Mouse (Mus musculus): Measurements from ENCODE around the gene Tmed10.
A peak's percentile ranks its signal among the peaks of the same experiment; 100 is the strongest.

The Tmed10 gene

GRCm38 (mm10) chr12:85374561-85375272 is at the start of gene Tmed10:
Tmed10 (minus strand) TSS chr12:85374847.
- DNase-seq (ENCODE audit: low spot score), result peak; percentile 78

DNA sequence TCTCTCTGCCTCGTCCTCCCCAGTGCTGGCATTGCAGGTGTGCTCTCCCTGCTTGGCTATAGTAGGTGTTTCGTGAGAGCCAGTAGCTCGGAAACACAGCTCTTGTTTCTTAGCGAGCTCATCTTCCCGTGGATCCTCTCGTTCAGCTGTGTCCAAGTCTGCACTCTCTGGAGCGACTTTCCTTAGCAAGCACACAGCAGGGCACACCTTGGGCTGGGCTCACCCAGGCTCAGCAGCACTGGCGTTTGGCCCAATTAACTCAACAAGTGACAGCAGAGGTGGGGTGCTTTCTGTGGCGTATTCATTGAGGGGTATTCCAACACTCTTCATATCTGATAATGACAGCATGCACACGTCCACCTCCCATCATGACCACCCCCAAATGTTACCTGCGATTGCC is 48.6 kb upstream of the Tmed10 start:
- no peak for DNase-seq (ENCODE audit: low spot score)

GRCm38 (mm10) chr12:85422536-85422935 is 47.9 kb upstream of the Tmed10 start:
- DNase-seq (ENCODE audit: low spot score), result no peak

DNA sequence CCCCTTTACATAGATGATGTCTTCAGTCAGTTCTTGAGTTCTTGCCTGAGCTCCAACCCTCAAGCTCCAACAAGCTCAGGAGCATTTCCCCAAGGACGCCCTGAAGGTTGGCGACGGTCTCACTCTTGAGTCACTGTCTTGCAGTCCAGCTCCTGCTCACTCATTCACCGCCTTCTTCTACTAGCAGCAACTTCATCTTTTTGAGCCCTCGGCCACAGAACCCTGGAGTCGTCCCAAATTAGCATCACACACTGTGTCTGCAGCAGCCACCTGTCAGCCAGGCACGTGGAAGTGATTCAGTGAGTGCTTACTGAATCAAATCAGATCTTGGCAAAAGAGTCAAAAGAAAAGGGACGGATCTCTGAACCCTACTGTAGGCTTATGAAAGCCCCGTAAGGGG is 46.3 kb upstream of the Tmed10 start:
- DNase-seq (ENCODE audit: low spot score), result no peak

GRCm38 (mm10) chr12:85417845-85418244 is 43.2 kb upstream of the Tmed10 start:
- no peak for DNase-seq (ENCODE audit: low spot score)

DNA sequence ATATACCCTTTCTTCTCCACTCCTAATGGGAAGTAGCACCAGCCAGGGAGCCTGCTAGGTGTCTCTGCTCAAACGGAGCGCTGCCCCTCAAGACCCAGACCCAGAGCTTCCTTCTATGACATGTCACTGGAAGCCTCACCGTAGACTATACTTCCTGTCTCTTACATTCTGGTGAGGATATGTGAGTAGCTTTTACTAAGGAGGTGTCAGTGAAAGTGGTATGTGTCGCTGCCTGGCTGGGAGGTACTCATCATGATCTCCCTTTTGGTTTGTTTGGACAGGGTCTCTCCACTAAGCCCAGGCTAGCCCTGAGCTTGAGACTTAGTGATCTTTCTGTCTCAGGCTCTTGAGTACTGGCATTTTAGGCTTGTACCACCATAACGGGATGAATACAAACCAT is 41.7 kb upstream of the Tmed10 start:
- DNase-seq (ENCODE audit: low spot score), result no peak

DNA sequence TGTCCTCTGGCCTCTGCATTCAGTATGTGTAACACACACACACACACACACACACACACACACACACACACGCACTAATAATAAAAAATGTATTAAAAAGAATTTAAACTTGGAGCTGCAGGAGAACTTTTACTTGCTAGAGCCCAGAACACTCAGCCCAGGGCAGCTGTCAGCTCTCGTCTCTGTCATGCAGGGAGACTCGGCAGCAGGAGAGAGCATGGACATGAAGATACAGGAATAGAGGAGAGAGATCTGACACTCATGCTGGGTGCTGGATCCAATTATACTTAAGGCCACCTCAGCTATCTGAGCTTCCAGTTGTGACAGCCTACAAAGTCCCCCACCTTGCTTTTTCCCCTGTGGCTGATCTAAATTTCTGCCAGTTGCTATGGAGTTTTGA is 41.2 kb upstream of the Tmed10 start:
- DNase-seq (ENCODE audit: low spot score), result no peak

DNA sequence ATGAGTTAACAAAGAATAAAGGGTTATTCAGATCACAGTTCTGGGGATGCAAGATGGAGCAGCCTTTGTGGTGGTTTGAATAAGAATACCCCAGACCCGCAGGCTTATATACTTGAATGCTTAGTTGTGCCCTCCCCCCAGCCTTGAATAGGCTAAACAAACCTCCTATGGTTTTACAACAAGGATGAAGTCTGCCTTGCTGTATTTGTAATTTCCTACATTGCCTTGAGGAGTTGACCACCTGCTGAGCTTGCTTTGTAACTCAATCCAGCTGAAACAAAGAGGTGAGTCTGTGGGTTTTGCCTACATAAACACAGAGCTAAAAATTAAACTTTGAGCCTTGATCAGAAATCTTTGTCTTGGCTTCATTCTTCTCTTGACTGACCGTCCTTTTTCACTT is 36.5 kb upstream of the Tmed10 start:
- no peak for DNase-seq (ENCODE audit: low spot score)

DNA sequence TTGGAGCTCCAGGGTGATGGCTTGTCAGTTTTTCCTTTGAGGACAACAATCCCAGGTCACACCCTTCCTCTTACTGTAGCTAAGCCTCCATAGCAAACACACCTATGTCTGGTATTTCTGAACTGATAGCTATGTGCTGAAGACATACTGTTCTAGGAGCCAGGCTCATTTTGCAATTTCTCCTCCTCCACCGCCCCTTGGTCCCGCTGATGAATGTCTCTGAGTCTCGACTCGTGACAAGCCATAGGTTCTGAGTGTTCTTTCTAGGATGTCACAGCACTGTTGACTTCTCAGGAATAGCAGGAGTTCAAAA is 23.3 kb upstream of the Tmed10 start:
- DNase-seq (ENCODE audit: low spot score), result no peak

- no peak for DNase-seq (ENCODE audit: low spot score)
Measured at GRCm38 (mm10) chr12:85397063-85397959, 22.7 kb upstream of the Tmed10 start.

GRCm38 (mm10) chr12:85393981-85394380 is 19.3 kb upstream of the Tmed10 start:
- no peak for DNase-seq (ENCODE audit: low spot score)

GRCm38 (mm10) chr12:85393526-85393925 is 18.9 kb upstream of the Tmed10 start:
- DNase-seq (ENCODE audit: low spot score), result no peak

DNA sequence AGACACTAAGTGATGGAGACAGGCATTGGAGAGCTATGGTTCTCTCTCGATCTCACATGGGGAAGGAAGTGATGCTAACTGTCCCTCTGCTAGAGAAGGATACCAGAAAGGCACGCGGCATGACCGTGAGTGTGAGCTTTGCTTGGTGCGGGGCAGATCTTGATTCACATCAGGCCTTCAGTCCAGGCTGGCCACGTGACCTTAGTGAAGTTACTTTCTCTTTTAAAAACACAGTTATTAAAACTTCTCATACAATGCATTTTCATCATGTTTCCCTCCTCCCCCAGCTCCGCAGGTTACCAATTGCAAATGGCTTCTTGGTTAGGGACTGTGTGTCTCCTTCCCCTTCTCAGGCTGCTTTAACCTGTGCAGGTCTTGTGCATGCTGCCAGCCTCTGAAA is 16.5 kb upstream of the Tmed10 start:
- DNase-seq (ENCODE audit: low spot score), result no peak

DNA sequence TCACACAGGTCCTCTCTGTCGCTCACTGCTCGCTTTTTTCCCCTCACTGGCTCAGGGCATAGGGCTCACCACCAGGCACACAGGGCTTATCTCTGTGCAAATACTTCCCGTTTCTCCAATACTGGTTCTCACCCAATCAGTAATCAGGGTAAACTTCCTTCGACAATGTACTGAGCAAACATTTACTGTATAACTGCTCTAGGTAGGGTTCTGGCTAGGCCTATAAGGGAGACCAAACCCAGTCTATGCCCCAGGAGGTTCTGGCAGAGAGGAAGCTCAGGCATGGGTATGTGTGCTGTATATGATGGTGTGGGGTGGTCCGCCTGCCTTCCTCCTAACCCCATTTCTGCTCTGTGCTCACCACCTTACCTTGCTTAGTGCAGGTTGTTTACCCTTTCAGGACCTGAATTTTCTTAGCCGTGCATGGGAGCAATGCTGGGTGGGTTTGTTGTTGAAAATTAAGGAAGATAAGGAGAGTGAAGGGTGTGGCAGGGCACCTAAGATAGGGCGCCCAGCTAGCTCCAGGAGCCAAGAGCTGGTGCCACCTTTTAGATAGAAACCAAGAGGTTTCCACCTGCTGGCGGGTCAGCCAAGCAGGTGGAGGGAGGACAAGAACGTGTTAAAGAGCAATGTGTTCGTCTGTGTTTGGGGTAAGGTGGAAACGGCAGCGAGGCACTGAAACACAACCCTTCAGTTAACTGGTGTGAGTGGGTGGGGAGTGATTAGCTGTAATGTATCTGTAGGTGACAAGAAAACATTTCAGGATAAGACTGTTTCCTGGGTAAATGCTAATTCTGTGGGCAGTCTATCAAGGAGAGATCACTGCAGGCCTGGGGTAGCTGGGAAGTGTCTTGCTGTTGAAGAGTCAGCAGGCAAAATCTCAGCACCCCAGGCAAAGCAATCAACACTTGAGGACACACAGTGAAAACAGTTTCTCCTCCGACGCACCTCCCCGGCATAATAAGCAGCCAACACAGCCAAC is 14.8 kb upstream of the Tmed10 start:
- no peak for DNase-seq (ENCODE audit: low spot score)

GRCm38 (mm10) chr12:85385995-85386375 is 11.3 kb upstream of the Tmed10 start:
- no peak for DNase-seq (ENCODE audit: low spot score)

DNA sequence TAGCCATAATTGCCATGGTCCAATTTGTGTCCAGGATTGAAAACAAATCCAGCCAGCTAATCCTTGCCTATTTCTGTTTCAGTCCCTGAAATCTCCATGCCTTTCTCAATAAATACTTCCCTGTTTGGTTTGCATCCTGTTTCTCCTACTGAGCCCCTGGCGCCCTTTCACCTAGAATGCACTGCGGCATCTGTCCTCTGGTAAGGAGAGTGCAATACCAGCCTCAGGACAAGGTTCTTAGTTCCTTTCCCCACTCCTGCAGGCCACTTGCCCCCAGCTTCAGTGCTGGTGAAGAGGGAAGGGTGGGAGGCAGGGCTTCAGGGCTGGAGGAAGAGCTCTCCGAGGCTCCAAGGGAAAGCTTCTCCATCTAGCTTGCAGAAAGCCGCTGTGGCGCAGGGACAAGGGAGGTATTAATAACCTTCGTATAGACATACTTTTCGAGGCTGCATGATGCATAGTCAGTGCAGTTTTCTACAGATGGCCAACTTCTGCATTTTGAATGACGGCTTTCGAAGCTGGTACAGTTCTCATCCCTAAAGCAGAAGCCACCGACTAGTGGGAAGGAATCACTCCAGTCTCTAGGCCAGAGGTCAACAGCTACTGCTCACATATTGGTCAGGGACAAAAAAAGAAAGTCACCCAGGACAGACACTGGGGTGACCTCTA is 10.8 kb upstream of the Tmed10 start:
- no peak for DNase-seq (ENCODE audit: low spot score)

GRCm38 (mm10) chr12:85382761-85383680 is 8.4 kb upstream of the Tmed10 start:
- DNase-seq (ENCODE audit: low spot score), result no peak

DNA sequence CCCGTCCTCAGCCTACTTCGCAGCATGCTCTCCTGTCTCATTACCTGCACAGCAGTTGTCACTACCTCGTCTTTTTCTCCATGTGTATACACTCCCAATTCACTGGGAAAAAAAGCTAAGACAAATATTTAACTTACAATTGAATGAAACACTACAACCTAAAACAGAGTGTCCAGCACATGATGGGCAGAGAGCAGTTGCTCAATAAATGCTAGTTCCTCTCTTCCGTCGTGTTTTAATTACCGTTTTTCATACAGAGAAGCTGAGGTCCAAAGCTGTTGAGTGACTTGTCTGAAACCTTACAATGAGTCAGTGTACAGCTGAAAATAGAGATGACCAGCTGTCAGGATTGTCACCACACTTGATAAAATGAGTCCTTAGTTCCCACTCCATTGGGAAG is 6.9 kb upstream of the Tmed10 start:
- no peak for DNase-seq (ENCODE audit: low spot score)

DNA sequence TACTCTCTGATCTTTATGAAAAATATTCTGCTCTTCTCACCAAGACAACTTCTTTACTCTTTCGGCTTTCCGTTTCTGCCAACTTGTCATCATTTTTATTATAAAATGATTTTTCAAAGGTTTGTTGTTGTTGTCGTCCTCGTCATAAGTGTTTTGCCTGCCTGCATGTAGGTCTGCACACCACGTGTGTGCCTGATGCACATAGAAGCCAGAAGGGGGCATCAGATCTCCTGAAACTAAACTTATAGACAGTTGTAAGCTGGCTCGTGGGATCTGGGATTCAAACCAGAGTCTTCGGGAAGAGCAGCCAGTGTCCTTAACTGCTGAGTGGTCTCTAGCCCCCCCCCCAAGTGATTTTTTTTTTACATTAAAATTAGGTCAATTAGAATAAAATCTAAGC is 6.3 kb upstream of the Tmed10 start:
- no peak for DNase-seq (ENCODE audit: low spot score)

- DNase-seq (ENCODE audit: low spot score), result no peak
Measured at GRCm38 (mm10) chr12:85380308-85380707, 5.7 kb upstream of the Tmed10 start.

- DNase-seq (ENCODE audit: low spot score), result no peak
Measured at GRCm38 (mm10) chr12:85378271-85378670, 3.6 kb upstream of the Tmed10 start.

All from ovary, postnatal 14 days (tissue).